Mouse (Mus musculus): ENCODE data around the gene Trip6. TPM values are rescaled to one million over a fixed set of nuclear protein-coding genes. Genes with fewer than 3 reads are reported as not detected.
A peak's percentile ranks its signal among the peaks of the same experiment; 100 is the strongest.

The Trip6 gene
- polyA plus RNA-seq, 1 experiment, result 22.2 TPM

GRCm38 (mm10) chr5:137299240-137299639 lies 15.0 kb downstream of the Trip6 start:
- Histone ChIP-seq H3K4me1 (ENCODE audit: control insufficient read depth, insufficient read depth, low read length) (peaks cover 5% of the 10 kb centered on the region), H3K36me3 (ENCODE audit: control insufficient read depth, insufficient read depth, low read length, poor library complexity, severe bottlenecking) (peaks cover 93% of the 10 kb centered on the region), H3K9me3 (replicated peaks; ENCODE audit: control insufficient read depth, insufficient read depth, low read length, poor library complexity, severe bottlenecking) (no peaks in the 10 kb centered on the region), H3K9ac (ENCODE audit: low read depth, poor library complexity, severe bottlenecking) (no peak overlapping the region), H3K27me3 (ENCODE audit: control insufficient read depth, insufficient read depth, low read length, poor library complexity, severe bottlenecking) (no peaks in the 10 kb centered on the region), H3K27ac (ENCODE audit: insufficient read depth, low read length) (no peak overlapping the region), H3K4me3 (ENCODE audit: low read depth, low read length) (no peak overlapping the region)
- TF ChIP-seq POLR2A (IDR thresholded peaks at IDR 0.05; ENCODE audit: insufficient read depth, low read length), result no peak
- no peak for TF ChIP-seq EP300 (IDR thresholded peaks at IDR 0.05; ENCODE audit: insufficient read depth, low read depth, low read length)

- Histone ChIP-seq H3K9ac (ENCODE audit: low read depth, poor library complexity, severe bottlenecking) (no peak overlapping the region), H3K9me3 (replicated peaks; ENCODE audit: control insufficient read depth, insufficient read depth, low read length, poor library complexity, severe bottlenecking) (no peaks in the 10 kb centered on the region), H3K27ac (ENCODE audit: insufficient read depth, low read length) (no peak overlapping the region), H3K4me3 (ENCODE audit: low read depth, low read length) (no peak overlapping the region), H3K4me1 (ENCODE audit: control insufficient read depth, insufficient read depth, low read length) (peaks cover 2% of the 10 kb centered on the region), H3K36me3 (ENCODE audit: control insufficient read depth, insufficient read depth, low read length, poor library complexity, severe bottlenecking) (peaks cover 72% of the 10 kb centered on the region), H3K27me3 (ENCODE audit: control insufficient read depth, insufficient read depth, low read length, poor library complexity, severe bottlenecking) (no peaks in the 10 kb centered on the region)
- TF ChIP-seq POLR2A (IDR thresholded peaks at IDR 0.05; ENCODE audit: insufficient read depth, low read length) (no peak), CTCF (IDR thresholded peaks at IDR 0.05; ENCODE audit: low read depth, low read length) (no peak)
These were observed 17.1 kb downstream of the Trip6 start for GRCm38 (mm10) chr5:137297126-137297525.

GRCm38 (mm10) chr5:137295712-137296111 lies 18.5 kb downstream of the Trip6 start:
- H3K4me3 ChIP-seq (ENCODE audit: low read depth, low read length), result no peak overlapping the region
- H3K27ac ChIP-seq (ENCODE audit: insufficient read depth, low read length), result no peak overlapping the region
- H3K9ac ChIP-seq (ENCODE audit: low read depth, poor library complexity, severe bottlenecking), result no peak overlapping the region
- H3K36me3 ChIP-seq (ENCODE audit: control insufficient read depth, insufficient read depth, low read length, poor library complexity, severe bottlenecking), result peaks cover 57% of the 10 kb centered on the region
- no peaks in the 10 kb centered on the region for H3K27me3 ChIP-seq (ENCODE audit: control insufficient read depth, insufficient read depth, low read length, poor library complexity, severe bottlenecking)
- no peaks in the 10 kb centered on the region for H3K4me1 ChIP-seq (ENCODE audit: control insufficient read depth, insufficient read depth, low read length)
- TF ChIP-seq POLR2A (IDR thresholded peaks at IDR 0.05; ENCODE audit: insufficient read depth, low read length), result no peak
- no peak for TF ChIP-seq EP300 (IDR thresholded peaks at IDR 0.05; ENCODE audit: insufficient read depth, low read depth, low read length)
- TF ChIP-seq CTCF (IDR thresholded peaks at IDR 0.05; ENCODE audit: low read depth, low read length), result no peak
- no peaks in the 10 kb centered on the region for H3K9me3 ChIP-seq (replicated peaks; ENCODE audit: control insufficient read depth, insufficient read depth, low read length, poor library complexity, severe bottlenecking)

GRCm38 (mm10) chr5:137295296-137295695 lies 18.9 kb downstream of the Trip6 start:
- Histone ChIP-seq H3K27ac (ENCODE audit: insufficient read depth, low read length) (no peak overlapping the region), H3K4me3 (ENCODE audit: low read depth, low read length) (peak overlapping the region; percentile 88), H3K9me3 (replicated peaks; ENCODE audit: control insufficient read depth, insufficient read depth, low read length, poor library complexity, severe bottlenecking) (no peaks in the 10 kb centered on the region), H3K4me1 (ENCODE audit: control insufficient read depth, insufficient read depth, low read length) (no peaks in the 10 kb centered on the region), H3K27me3 (ENCODE audit: control insufficient read depth, insufficient read depth, low read length, poor library complexity, severe bottlenecking) (no peaks in the 10 kb centered on the region), H3K36me3 (ENCODE audit: control insufficient read depth, insufficient read depth, low read length, poor library complexity, severe bottlenecking) (peaks cover 53% of the 10 kb centered on the region), H3K9ac (ENCODE audit: low read depth, poor library complexity, severe bottlenecking) (peak overlapping the region; percentile 96)
- TF ChIP-seq POLR2A (IDR thresholded peaks at IDR 0.05; ENCODE audit: insufficient read depth, low read length) (no peak), EP300 (IDR thresholded peaks at IDR 0.05; ENCODE audit: insufficient read depth, low read depth, low read length) (no peak), CTCF (IDR thresholded peaks at IDR 0.05; ENCODE audit: low read depth, low read length) (no peak)

GRCm38 (mm10) chr5:137294744-137295093 lies 19.5 kb downstream of the Trip6 start:
- H3K4me3 ChIP-seq (ENCODE audit: low read depth, low read length), result peak overlapping the region; percentile 88
- peaks cover 47% of the 10 kb centered on the region for H3K36me3 ChIP-seq (ENCODE audit: control insufficient read depth, insufficient read depth, low read length, poor library complexity, severe bottlenecking)
- no peaks in the 10 kb centered on the region for H3K4me1 ChIP-seq (ENCODE audit: control insufficient read depth, insufficient read depth, low read length)
- peak overlapping the region; percentile 96 for H3K9ac ChIP-seq (ENCODE audit: low read depth, poor library complexity, severe bottlenecking)
- peak overlapping the region; percentile 75 for H3K27ac ChIP-seq (ENCODE audit: insufficient read depth, low read length)
- H3K9me3 ChIP-seq (replicated peaks; ENCODE audit: control insufficient read depth, insufficient read depth, low read length, poor library complexity, severe bottlenecking), result no peaks in the 10 kb centered on the region
- no peak for TF ChIP-seq POLR2A (IDR thresholded peaks at IDR 0.05; ENCODE audit: insufficient read depth, low read length)
- TF ChIP-seq CTCF (IDR thresholded peaks at IDR 0.05; ENCODE audit: low read depth, low read length), result no peak
- no peak for TF ChIP-seq EP300 (IDR thresholded peaks at IDR 0.05; ENCODE audit: insufficient read depth, low read depth, low read length)
- H3K27me3 ChIP-seq (ENCODE audit: control insufficient read depth, insufficient read depth, low read length, poor library complexity, severe bottlenecking), result no peaks in the 10 kb centered on the region

- H3K4me1 ChIP-seq (ENCODE audit: control insufficient read depth, insufficient read depth, low read length), result no peaks in the 10 kb centered on the region
These were observed 20.1 kb downstream of the Trip6 start, which contains the start of gene Ufsp1 for GRCm38 (mm10) chr5:137293839-137294743. TSS of gene Ufsp1 (plus strand) at chr5:137294629.

More at GRCm38 (mm10) chr5:137293839-137294743, 20.1 kb downstream of the Trip6 start, which contains the start of gene Ufsp1:
- peak within 1 kb of the TSS; percentile 96 for H3K9ac ChIP-seq (ENCODE audit: low read depth, poor library complexity, severe bottlenecking)
- peak within 1 kb of the TSS; percentile 98 for H3K4me3 ChIP-seq (ENCODE audit: low read depth, low read length)
- H3K9me3 ChIP-seq (replicated peaks; ENCODE audit: control insufficient read depth, insufficient read depth, low read length, poor library complexity, severe bottlenecking), result no peaks in the 10 kb centered on the region
- peaks cover 41% of the 10 kb centered on the region for H3K36me3 ChIP-seq (ENCODE audit: control insufficient read depth, insufficient read depth, low read length, poor library complexity, severe bottlenecking)
- H3K27ac ChIP-seq (ENCODE audit: insufficient read depth, low read length), result peak within 1 kb of the TSS; percentile 92
- TF ChIP-seq CTCF (IDR thresholded peaks at IDR 0.05; ENCODE audit: low read depth, low read length) (no peak), EP300 (IDR thresholded peaks at IDR 0.05; ENCODE audit: insufficient read depth, low read depth, low read length) (0 out of 2 replicates have a peak, but pooled peaks have one; percentile 31), POLR2A (IDR thresholded peaks at IDR 0.05; ENCODE audit: insufficient read depth, low read length) (peak; percentile 56)
- H3K27me3 ChIP-seq (ENCODE audit: control insufficient read depth, insufficient read depth, low read length, poor library complexity, severe bottlenecking), result no peaks in the 10 kb centered on the region
